Mouse (Mus musculus): ENCODE measurements around the gene Onecut3. TPM values are rescaled to one million over a fixed set of nuclear protein-coding genes. Genes with fewer than 3 reads are reported as not detected.
A peak's percentile ranks its signal among the peaks of the same experiment; 100 is the strongest.

Gene Onecut3
- total RNA-seq (2021), result not detected in 2 replicates
- long read RNA-seq, experiment 1, result 0 reads
- long read RNA-seq, experiment 2, result 0 reads

DNA sequence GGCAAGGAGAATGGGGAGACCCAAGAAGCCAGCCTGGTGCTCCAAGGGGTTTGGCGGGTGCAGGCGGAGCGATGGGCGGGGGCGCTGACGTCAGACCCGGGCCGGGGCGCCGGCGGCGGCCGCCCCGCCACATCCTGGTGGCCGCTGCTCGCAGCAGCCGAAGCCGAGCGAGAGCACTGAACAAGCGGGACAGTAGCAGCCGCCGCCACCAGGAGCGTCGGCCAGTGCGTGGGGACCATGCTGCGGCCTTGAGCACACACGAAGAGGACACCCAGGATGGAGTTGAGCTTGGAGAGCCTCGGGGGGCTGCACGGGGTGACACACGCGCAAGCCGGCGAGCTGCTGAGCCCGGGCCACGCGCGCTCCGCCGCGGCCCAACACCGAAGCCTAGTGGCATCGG, at the start of gene Onecut3:
Gene Onecut3, plus strand, starts transcription at position 104 of the 400 bp plus-strand sequence.
- peak; percentile 56 for DNase-seq

DNA sequence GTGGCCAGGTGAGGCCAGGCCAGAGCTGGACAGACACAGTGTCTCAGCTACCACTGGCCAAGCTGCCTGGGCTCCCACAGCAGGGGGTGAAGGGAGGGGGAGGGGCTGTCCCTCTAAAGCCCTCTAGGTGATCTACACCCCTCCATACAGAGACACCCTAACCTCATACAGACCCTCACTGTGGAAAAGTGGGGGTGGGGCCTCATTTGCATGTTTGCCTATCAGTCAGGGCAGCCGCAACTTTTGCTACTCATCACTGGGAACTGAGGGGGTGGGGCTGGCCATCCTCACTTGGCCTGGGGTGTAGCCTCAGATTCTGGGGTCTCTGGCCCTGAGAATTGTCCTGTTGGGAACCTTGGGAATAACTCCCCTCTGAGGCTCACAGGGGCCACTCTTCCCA, 49.6 kb upstream of the Onecut3 start:
- DNase-seq, result no peak

DNA sequence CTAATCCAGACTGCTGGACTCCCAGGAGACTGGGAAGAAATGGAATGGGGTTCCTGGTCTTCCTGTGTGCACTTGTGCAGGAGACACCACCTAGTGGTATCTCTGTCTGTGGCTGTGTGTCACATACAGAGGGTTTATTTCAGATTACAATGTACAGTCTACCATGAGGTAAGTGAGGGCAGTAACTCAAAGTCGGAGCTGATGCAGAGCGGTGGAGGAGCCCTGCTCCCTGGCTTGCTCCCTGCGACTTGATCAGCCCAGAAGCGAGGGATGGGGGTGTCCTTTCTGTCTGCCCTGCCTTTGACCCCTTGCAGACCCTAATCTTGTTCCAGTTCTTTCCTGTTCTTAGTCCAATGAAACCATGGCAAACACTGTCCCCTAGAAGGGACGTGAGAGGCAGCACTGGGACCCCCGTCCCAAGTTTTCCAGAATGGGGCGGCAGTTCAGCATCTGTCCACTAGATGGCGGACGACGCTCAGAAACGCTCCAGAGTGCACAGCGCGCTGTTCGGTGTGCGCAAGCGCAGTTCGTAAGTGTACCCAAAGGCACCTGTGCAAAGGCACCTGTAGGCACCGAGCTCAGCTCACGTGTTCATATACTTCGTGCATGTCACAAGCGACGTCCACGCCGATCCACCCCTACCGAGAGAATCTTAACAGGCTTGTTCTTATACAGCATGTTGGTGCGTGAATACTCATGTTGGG, 48.6 kb upstream of the Onecut3 start:
- peak; percentile 85 for DNase-seq

DNA sequence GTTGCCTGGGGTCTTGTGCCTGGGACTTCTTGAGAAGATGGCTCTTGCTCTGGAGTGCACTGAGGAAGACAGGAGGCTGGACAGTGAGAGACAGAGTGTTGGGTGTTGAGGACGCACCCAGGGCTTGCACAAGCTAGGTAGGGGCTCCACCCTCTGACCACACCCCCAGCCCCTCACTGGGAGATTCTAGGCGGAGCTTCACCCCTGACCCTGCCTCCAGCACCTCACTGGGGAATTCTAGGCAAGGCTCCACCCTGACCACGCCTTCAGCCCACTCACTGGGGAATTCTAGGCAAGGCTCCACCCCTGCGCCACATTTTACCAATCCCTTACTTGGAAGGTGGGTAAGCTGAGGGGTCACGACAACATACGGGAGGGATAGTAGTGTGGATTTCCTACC, 44.0 kb upstream of the Onecut3 start:
- DNase-seq, result no peak

DNA sequence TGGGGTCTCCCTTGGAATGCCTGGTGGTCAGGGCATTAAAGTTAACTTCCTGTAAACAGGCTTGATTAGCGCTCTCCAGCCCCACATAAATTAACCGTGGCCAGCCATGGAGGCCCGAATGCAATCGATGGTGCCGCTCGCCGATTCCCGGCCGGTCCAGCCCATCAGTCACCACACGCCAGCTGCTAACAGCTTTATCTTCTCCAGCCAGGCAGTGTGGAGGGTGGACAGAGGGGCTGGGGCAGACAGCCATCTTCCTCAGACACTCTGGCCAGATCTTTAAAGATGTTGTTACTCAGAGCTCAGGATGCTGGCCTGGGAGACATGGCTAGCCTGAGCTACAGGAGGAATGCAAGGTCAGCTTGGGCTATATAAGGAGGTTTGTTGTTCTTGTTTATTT, 41.0 kb upstream of the Onecut3 start:
- DNase-seq, result no peak

DNA sequence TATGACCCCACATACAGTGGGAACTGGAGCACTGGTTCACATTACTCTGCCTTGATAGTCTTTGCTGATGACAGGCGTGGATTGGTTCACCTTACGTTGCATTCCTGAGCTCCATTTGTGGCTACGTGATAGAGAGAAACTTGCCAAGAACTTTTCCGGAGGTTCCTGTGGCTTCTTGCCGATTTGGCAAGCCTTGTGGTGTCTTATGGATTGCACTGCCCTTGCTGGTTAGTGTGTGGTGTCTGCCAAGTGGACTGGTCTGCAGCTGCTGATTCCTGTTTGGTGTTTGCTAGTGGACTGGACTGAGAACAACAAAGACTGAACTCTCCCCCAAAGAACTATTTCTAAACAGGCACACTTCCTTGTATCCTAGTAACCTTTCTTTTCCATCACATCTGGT, 39.9 kb upstream of the Onecut3 start:
- DNase-seq, result no peak

DNA sequence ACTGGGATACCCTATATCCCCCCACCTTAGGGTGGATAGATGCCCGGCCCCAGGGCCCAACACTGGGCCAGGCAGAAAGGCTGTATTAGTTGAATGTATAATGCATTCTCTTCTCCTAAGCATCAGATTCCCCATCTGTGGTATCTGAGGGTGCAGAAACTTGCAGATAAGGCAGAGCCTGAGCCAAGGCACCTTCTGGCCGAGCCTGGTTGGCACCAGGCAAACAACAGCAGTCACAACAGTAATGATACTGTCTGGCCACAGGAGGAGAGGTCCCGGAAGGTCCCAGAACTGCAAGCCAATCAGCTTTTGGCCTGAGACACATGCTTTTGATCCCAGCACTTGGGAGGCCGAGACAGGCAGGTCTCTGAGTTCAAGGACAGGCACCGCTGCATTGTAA, 38.9 kb upstream of the Onecut3 start:
- DNase-seq, result no peak

DNA sequence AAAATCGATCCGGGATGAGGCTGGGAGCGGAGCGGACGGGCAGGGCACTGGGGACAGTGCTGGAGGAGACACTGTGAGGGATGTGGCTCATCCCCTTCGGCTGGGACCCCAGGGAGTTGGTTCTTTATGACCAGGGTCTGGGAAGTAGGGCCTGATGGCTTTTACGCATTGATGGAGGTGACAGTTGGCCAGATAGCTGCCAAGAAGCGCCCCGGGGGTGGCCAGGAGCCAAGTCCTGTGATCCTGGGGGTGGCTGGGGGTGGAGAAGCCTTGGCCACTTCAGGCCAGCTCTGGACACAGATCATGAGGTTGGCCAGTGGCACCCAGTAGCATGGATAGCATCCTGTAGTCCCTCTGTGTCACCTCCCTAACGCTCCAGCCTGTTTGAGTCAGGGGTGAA, 35.4 kb upstream of the Onecut3 start:
- no peak for DNase-seq

DNA sequence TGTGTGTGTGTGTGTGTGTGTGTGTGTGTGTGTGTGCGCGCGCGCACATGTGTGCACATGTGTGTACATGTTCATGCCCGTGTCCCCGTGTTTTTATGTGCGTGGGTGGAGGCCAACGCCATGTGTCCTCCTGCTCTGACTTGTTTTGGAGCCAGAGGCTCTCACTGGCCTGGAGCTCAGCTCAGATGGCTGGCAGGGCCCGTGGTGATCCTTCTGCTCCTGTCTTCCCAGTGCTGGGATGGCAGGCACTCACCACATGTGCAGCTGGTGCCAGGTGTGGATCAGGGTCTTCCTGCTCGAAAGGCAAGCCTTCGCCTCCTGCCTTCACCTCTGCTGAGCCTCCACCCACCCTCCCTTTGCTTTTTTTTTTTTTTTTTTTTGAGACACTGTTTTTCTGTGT, 35.0 kb upstream of the Onecut3 start:
- no peak for DNase-seq

DNA sequence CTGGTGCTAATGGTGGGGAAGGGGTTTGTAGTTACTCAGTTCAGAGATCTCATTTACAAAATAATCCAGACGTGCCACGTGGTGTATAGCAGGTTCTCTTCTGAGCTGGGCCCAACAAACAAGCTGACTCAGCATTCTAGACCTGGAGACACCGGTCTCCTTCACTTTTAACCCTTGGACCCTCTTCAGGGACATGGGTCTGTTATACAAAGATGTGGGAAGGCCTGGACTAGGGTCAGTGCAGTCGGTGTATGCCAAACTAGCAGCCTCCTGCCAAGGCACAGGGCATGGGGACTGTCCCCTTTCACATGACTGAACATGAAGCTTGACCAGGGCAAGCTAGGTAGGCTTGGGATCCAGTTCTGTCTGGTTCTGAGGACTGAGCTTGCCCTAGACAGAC, 34.3 kb upstream of the Onecut3 start:
- no peak for DNase-seq

DNA sequence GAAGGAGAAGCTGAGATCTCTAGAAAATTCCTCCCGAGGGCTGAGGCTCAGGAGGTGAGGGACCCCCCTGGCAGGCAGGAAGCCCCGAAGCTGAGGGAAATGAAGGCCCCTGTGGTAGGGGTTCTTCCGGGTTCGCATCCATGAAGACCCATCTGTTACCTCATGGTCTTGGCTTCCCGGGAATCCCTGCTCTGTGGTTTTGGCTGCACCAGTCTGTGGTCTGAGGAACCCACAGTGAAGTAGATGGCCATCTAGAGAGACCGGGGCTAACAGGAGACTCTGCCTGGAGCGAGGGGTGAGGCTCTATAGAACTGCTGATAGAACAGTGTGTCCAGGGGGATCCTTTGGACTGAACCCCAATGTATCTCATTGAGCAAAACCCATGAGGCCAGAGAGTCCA, 33.3 kb upstream of the Onecut3 start:
- DNase-seq, result no peak

DNA sequence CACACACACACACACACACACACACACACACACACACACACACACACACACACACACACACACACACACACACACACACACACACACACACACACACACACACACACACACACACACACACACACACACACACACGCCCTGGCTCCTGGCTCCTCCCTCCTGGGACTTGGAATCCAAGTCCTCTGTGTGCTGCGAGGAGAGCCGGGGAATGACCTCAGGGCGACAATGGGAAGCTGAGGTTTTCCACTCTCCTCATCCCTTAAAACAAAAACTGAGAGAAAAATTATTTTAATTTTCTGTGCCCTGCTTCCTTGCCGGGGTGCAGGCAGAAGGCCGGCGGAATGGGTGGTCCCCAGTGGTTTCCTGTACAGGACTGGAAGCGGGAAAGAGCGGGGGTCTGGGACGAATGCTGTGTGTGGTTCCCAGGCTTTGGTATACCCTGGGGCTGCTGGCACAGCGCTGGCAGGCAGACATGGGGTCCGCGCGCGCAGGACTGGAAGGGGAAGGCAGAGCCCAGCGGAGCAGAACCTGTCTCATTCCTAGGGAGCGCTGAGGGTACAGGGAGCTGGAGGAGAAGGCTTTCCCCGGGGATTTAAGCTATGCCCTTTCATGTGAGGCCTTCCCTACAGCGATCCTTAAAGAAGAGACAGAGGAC, 30.1 kb upstream of the Onecut3 start:
- DNase-seq, result peak; percentile 58

DNA sequence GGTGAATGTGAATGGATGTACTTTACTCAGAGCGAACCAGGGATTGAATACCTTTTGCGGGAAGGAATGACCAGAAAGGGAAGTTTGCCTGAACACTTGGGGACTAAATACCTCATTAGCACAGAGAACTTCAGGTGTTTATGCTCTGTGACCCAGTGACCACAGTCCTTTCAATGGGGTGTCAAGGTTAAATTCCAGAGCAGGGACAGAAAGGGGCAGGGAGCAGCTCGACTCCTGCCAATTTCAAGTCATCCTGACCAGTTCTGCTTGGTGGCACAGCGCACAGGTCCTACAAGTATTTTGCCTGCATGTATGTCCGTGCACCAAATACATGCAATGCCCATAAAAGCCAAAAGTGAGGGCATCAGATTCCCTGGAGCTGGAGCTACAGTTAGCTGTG, 29.6 kb upstream of the Onecut3 start:
- no peak for DNase-seq

DNA sequence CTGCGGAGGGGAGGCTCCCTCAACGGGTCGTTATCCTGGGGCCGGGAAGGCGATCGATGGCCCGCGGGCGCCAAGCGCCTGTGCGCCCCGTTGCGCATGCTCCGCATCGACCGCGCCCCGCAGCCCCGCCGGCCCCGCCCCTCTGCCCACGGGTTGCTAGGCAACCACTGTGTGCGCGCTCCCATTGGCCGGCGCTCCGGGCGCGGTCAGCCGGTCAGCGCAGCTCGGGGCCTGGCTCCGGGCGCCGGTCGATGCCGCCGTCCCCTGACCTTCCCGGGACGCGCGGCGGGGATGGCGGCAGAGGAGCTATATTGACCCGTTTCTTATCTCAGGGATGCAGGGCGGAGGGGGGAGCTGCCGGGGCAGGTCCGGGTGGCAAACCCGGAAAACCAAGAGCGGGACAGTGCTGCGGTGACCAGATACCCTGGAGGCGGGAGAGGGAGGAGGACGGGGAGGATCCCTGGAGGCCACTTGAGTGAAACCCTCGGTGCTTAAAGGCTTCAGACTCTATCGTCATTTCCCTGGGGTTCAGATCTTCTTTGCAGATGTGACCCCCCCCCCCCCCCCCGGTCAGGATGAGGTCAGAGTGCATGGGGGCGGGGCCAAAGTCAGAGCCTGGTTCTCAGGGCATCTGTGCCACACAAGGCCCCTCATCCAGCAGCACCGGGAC, 19.2 kb upstream of the Onecut3 start:
- peak; percentile 94 for DNase-seq

DNA sequence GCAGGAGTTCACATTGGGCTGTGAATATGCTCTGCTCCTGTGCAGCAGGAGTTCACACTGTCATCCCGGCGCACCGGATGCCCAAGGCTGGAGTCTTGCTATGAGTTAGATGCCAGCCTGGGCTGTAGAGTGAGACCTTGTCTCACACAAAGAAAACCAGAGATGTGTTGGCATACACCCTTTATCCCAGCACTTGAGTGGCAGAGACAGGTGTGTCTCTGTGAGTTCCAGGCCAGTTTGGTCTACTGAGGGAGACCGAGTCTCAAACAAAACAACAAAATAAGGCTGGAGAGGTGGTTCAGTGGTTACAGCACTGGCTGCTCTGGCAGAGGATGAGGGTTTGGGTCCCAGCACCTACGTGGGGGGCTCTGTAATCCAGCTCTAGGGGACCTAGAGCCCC, 16.1 kb upstream of the Onecut3 start:
- DNase-seq, result no peak

DNA sequence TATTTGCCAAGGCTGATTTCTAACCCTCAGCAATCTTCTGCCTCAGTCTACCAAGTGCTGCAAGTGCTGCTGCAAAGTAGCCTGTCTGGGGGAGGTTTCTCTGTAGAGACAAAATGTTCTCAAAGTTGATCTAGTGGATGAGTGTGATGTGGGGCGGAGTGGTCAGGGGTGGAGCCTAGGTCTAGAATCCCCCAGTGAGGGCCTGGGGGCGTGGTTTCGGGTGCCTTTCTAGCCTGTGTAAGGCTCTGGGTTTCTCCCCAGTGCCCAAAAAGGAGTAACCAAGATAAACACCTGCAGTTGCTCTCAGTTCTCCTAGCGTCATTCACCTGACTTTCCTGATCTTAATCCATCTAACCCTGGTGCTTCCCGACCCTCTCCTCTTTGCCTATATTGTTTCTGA, 13.6 kb upstream of the Onecut3 start:
- no peak for DNase-seq

DNA sequence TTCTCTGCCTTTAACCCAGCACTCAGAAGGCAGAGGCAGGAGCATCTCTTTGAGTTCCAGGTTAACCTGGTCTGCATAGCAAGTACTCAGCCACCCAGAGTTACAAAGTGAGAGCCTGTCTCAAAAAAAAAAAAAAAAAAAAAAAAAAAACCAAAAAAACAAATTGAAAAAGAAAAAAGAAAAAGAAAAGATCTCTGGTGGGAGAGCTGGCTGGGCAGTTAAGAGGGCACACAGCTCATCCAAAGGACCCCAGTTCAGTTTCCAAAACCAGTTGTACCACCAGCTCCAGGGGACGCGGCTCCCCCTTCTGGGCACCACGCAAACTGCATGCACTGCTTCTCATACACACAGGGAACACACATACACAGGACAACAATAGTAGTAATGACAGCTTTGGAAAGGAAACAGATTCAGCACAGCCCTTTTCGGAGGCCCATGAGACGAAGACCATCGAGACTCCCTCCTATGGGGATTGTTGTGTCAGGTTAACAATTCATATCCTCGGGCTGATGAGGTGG, 7.7 kb upstream of the Onecut3 start:
- peak; percentile 43 for DNase-seq

DNA sequence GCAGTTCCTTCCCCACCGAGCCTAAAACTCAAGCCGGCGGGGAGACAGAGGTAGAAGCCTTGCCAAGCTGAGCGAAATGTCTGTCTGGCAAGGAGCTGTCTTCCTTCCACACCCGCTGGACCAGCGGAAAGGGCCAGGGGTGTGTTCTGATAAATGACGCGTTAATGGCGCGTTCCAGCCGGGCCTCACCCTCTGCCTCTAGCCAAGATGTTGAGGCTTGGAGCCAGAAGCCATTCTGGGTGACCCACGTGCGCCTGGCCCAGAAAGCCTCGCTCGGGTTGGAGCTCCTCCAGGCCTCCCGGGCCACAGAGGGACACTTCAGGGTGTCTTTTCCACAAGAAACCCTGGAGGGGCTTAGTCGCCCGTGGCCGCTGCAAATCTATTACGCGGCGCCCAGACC, 4.6 kb upstream of the Onecut3 start:
- DNase-seq, result peak; percentile 71

DNA sequence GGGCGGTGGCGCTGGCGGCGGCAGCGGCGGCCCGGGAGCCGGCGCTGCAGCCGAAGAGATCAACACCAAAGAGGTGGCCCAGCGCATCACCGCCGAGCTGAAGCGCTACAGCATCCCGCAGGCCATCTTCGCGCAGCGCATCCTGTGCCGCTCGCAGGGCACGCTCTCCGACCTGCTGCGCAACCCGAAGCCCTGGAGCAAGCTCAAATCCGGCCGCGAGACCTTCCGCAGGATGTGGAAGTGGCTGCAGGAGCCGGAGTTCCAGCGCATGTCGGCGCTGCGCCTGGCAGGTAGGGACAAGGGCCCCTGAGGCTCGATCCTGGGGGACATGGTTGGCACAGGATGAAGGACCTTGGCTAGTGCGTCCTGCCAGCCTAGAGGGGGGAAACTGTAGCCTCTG, 1.3 kb downstream of the Onecut3 start:
- DNase-seq, result no peak

DNA sequence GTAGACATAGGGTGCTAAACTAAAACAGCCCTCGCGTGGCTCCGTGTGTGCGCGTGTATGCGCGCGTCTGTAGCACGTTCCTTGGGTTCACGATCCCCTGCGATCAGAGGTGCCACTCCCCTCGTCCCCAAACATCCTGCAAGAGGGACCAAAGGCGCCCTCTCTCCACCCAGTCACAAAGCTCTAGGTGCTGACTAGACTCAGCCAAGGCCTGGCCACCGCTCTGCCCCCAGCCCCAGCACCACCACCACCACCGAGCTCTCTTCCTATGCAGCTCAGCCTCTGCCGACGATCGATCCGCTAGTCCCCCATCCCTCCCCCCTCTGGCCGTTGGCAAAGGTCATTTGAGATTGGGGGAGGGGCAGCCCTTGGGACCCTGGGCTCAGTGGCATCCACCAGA, 1.8 kb downstream of the Onecut3 start:
- no peak for DNase-seq

DNA sequence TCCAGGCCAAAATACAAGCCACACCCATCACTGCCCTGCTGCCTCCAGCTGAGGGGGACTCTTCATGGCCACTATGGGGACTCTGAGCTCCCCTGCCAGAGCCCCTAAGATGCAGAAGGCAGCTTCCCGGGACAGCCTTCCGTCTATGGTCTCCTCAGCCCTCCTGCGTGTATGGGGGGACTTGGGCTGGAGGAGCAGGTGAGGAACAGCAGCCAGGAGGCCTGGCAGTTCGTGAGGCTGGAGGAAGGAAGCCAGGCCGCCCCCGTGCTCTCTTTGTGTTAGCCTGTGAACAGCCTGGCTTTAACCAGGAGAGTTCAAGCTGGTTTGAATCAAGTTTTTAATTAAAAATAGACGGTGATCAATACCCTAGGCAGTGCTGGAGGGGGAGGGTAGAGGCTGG, 7.7 kb downstream of the Onecut3 start:
- DNase-seq, result no peak

DNA sequence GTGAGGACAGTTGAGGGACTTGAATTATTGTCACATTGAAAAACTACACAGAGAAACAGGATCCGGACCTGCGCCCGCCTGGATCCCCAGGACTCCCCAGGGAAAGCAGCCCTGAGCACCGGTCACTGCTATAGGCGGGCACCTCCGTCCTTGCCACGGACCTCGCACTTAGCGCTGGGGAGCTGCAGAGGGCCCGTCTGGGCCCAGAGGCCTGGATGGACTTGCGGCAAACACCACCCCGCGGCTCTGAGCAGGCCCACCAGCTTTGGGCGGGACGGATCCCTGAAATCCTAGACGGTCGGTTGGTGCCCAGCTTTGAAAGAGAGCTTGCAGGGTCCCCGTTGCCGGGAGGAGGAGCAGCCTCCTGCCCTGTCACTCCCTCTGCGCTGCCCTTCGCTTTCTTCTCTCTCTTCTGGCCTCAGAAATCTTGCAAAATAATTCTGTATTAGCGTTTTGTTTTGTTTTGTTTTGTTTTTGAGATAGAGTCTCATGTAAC, 8.2 kb downstream of the Onecut3 start:
- no peak for DNase-seq

DNA sequence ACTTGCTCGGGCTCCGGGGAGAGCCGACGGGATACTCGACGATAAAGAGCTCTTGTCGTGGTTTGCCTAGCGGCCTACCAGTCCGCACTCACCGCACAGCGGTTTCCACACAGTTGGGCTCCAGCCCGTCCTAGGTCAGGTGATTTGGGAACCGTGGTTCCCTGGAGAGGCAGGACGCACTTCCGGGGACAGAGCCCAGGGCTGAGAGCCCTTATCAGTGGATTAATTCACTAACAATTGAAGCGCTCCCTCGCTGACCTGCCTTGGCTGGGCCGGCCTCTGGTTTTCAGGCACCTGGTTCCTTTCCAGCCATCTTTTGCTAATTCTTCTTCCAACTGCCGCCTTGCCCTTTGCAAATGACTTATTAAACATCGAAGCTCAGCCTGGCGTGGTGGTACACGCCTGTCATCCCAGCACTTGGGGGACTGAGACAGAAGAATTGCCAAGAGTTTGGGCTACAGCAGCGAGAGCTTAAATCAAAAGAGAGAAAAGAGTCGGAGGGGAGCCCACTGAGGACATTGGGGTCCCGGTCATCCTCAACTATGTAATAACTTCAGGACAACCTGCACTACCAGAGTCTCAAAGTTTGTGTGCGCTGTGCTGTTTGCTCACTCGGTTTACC, 9.1 kb downstream of the Onecut3 start:
- peak; percentile 71 for DNase-seq
